Mouse (Mus musculus): ENCODE results near the gene Asap2.

- TF ChIP-seq POLR2A (IDR thresholded peaks at IDR 0.05; ENCODE audit: control insufficient read depth, extremely low read depth, insufficient read depth, low read length, poor library complexity), result no peak
- TF ChIP-seq CTCF (IDR thresholded peaks at IDR 0.05; ENCODE audit: borderline replicate concordance, control insufficient read depth, extremely low read depth, insufficient read depth, low read length, poor library complexity), result no peak
Observed at GRCm38 (mm10) chr12:21153279-21153707, 163.0 kb downstream of the Asap2 start.

All from thymus, adult 2 months (tissue).